Mouse (Mus musculus) kidney, postnatal 0 days (tissue): ENCODE data around the gene Rsph6a. TPM values are rescaled to one million over a fixed set of nuclear protein-coding genes. Genes with fewer than 3 reads are reported as not detected.

ENCODE experiments used
- ATAC-seq: fragments of 200-750 bp; cut with Nextera tagmentation; replicated peaks from 2 replicates; pipeline ENCODE4 v1.8.0; 2017; ENCODE audit warnings: low read depth, moderate number of reproducible peaks, moderate TSS enrichment, moderate library complexity; ENCODE audit not compliant: low FRiP score
- DNase-seq: peaks from one replicate; pipeline ENCODE4 v3.0.0-alpha.2; 2016; ENCODE audit warnings: low spot score
- H3K27ac ChIP-seq: fragments of 300-500 bp; sonication (generic); 2 replicates; pipeline ENCODE4 v1.5.1; 2014; ENCODE audit warnings: mild to moderate bottlenecking
- H3K27me3 ChIP-seq: fragments of 300-500 bp; sonication (generic); 2 replicates; pipeline ENCODE4 v1.6.1; 2014; ENCODE audit warnings: low read length, mixed read lengths; ENCODE audit not compliant: insufficient read depth
- H3K36me3 ChIP-seq: fragments of 300-500 bp; sonication (generic); 2 replicates; pipeline ENCODE4 v1.6.1; 2014; ENCODE audit warnings: low read length, mixed read lengths; ENCODE audit not compliant: insufficient read depth
- H3K4me1 ChIP-seq: fragments of 300-500 bp; sonication (generic); replicated peaks from 2 replicates; pipeline ENCODE4 v1.6.1; 2014; ENCODE audit warnings: antibody characterized with exemption, low read length, mixed read lengths; ENCODE audit not compliant: insufficient read depth
- H3K4me2 ChIP-seq: fragments of 300-500 bp; sonication (generic); 2 replicates; pipeline ENCODE4 v1.6.1; 2014; ENCODE audit warnings: mild to moderate bottlenecking, low read length, moderate library complexity, mixed read lengths
- H3K4me3 ChIP-seq: fragments of 300-500 bp; sonication (generic); replicated peaks from 2 replicates; pipeline ENCODE4 v1.5.1; 2014; ENCODE audit warnings: low read depth, low read length
- H3K9ac ChIP-seq: fragments of 300-500 bp; sonication (generic); 2 replicates; pipeline ENCODE4 v1.6.1; 2014; ENCODE audit warnings: low read depth, low read length
- H3K9me3 ChIP-seq: fragments of 300-500 bp; sonication (generic); replicated peaks from 2 replicates; pipeline ENCODE4 v1.6.1; 2016; ENCODE audit warnings: low read length, inconsistent platforms, mixed read lengths
- CTCF ChIP-seq: IDR thresholded peaks from 2 replicates; pipeline ENCODE4 v1.5.1; 2016; ENCODE audit warnings: antibody characterized with exemption, low read depth, mild to moderate bottlenecking, moderate library complexity
- WGBS: fragments of 180-500 bp; shearing (Covaris S2); extraction: QIAGEN DNeasy Blood & Tissue Kit; methylation state at CpG from one replicate; pipeline ENCODE4 v1.1.7; 2014; 5-methylcytosine and 5-hydroxymethylcytosine counted together
- polyA plus RNA-seq: library from polyadenylated mRNA; unstranded; fragments of >200 nt; fragmentation: Nextera tagmentation; extraction: Ambion mirVana; gene quantifications from 2 replicates; pipeline ENCODE4 v1.2.1, GENCODE M21; 2015

The Rsph6a gene
- polyA plus RNA-seq, 1 experiment from 2014 or later: not detected

DNA sequence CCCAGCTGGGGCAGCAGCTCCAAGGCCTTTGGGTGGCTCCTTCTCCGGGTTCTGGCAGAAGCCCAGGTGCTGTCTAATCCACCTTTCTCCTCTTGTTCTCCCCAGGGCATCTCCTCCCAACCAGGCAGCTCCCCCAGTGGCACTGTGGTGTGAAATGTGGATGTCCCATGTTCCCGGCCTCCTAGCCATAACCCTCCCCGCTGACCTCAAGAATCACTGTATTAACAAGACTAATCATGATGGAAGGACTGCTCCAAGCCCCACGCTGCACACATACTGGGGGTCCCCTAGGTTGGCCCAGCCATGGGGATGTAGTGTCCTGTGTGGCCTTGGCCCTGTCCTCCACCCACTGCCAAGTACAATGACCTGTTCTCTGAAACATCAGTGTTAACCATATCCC is 27.7 kb downstream of the Rsph6a start:
- Histone ChIP-seq H3K9ac (0 out of 2 replicates have a peak overlapping the region, but pooled peaks have one; percentile 23), H3K9me3 (no peaks in the 10 kb centered on the region), H3K27ac (no peak overlapping the region), H3K27me3 (no peaks in the 10 kb centered on the region), H3K36me3 (peaks cover 28% of the 10 kb centered on the region), H3K4me1 (peaks cover 49% of the 10 kb centered on the region), H3K4me3 (no peak overlapping the region), H3K4me2 (no peak overlapping the region)
- DNase-seq (no peak), ATAC-seq (no peak)
- 75% methylated on average over 4 of the region's 4 CpGs for WGBS
- TF ChIP-seq CTCF: no peak

DNA sequence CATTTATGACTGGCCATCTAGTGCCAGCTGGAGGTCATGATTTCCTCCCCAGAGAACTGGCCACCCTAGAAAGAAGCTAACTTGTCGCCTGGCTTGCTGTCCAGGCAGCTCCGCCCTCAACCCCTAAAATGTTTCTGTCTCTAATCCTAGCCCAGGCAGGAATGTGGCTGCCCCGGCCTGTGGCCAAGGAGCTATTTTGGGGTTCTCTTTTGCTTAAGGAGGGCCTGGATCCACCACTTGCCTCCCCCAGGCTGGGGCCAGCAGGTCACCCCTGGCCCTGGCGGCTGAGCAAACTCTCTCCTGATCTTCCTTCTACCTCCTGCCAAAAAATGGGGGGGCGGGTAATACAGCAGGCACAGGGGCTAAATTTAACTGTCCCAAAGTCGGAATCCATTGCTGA is 28.6 kb downstream of the Rsph6a start:
- Histone ChIP-seq H3K27me3 (no peaks in the 10 kb centered on the region), H3K9ac (0 out of 2 replicates have a peak overlapping the region, but pooled peaks have one; percentile 31), H3K27ac (peak overlapping the region; percentile 57), H3K9me3 (no peaks in the 10 kb centered on the region), H3K4me1 (peaks cover 42% of the 10 kb centered on the region), H3K4me3 (no peak overlapping the region), H3K4me2 (peak overlapping the region; percentile 51; the same call in 1 of the 2 replicates), H3K36me3 (peaks cover 32% of the 10 kb centered on the region)
- ATAC-seq (no peak), DNase-seq (no peak)
- 35% methylated on average over 6 of the region's 6 CpGs for WGBS
- no peak for TF ChIP-seq CTCF

DNA sequence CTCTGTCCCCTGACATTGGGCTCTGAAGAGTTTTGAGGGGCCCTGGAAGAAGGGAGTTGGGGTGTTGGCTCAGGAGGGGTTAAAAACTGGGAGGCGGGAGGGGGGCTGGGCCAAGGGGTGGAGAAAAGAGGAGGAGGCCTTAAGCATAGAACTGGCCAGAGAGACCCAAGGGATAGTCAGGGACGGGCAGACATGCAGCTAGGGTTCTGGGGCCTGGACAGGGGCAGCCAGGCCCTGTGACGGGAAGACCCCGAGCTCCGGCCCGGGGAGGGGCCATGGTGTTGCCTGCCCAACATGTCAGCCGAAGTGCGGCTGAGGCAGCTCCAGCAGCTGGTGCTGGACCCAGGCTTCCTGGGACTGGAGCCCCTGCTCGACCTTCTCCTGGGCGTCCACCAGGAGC is 29.2 kb downstream of the Rsph6a start, which contains the start of gene Dmpk:
Dmpk (plus strand) TSS at position 149 of the 400 bp plus-strand sequence.
- peak within 1 kb of the TSS; percentile 30; the same call in 1 of the 2 replicates for H3K4me3 ChIP-seq
- no peaks in the 10 kb centered on the region for H3K27me3 ChIP-seq
- TF ChIP-seq CTCF: no peak
- H3K9me3 ChIP-seq: no peaks in the 10 kb centered on the region
- no peak; the same call in 1 of the 2 replicates for ATAC-seq
- H3K27ac ChIP-seq: peak within 1 kb of the TSS; percentile 57
- peaks cover 42% of the 10 kb centered on the region for H3K4me1 ChIP-seq
- 23% methylated on average over 10 of the region's 10 CpGs for WGBS
- 0 out of 2 replicates have a peak within 1 kb of the TSS, but pooled peaks have one; percentile 31 for H3K9ac ChIP-seq
- DNase-seq: peak; percentile 61
- peak within 1 kb of the TSS; percentile 51 for H3K4me2 ChIP-seq
- H3K36me3 ChIP-seq: peaks cover 33% of the 10 kb centered on the region

DNA sequence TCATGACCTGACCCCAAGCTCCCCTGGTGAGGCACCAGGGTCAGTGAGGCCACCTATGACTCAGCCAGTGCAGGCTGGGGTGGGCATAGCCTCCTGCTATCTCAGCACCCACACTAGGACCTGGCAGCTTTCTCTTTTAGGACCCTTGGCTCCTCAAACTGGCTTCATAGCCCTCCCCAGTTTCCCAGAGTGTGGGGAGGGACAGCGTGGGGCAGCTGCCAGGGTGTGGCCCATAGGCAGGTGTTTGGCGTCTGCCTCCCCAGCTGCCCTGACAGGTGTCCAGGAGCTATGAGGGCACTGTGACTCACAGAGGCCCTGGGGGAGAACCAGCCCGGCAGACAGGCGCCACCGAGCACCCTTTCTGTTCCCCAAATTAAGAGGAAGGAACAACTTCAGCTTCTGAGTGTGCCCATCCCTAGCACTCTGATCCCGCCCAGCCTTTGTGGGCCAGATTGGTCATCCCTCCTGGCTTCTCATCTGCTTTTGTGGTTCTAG is 29.8 kb downstream of the Rsph6a start:
- WGBS: 55% methylated on average over 6 of the region's 6 CpGs
- no peak for DNase-seq
- H3K27me3 ChIP-seq: no peaks in the 10 kb centered on the region
- peak overlapping the region; percentile 51 for H3K4me2 ChIP-seq
- no peak for TF ChIP-seq CTCF
- no peak for ATAC-seq
- peaks cover 33% of the 10 kb centered on the region for H3K36me3 ChIP-seq
- H3K27ac ChIP-seq: no peak overlapping the region
- no peaks in the 10 kb centered on the region for H3K9me3 ChIP-seq
- H3K4me1 ChIP-seq: peaks cover 42% of the 10 kb centered on the region
- H3K9ac ChIP-seq: 0 out of 2 replicates have a peak overlapping the region, but pooled peaks have one; percentile 23
- H3K4me3 ChIP-seq: peak overlapping the region; percentile 30; the same call in 1 of the 2 replicates

DNA sequence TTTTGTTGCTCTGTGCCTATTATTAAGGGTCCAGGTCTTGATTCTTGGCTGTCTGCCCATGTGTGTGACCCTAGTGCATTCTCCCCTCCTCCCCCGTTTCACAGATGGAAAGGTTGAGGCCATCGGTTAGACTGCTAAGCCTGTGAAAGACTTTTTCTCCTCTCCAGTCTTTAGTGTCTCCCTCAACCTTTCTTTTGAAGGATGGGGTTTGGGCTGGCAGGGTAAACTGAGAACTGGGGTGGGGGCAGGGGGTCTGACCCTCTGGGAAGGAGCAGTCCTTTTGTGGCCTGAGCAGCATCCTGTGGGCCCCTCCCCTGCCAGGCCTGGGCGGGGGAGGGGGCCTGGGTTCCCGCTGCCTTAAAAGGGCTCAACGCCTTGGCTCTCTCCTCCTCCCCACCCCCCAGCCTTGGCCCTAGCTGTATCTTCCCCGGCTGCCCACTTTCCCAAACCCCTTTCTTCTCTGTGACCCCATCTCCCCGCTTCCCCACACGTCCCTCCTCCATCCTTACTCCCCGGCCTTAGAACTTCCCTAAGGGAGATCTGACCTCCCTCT is 30.5 kb downstream of the Rsph6a start:
- Histone ChIP-seq H3K9ac (0 out of 2 replicates have a peak overlapping the region, but pooled peaks have one; percentile 23), H3K36me3 (peaks cover 28% of the 10 kb centered on the region), H3K9me3 (no peaks in the 10 kb centered on the region), H3K4me2 (peak overlapping the region; percentile 51), H3K27ac (no peak overlapping the region), H3K4me3 (0 out of 2 replicates have a peak overlapping the region, but pooled peaks have one; percentile 2), H3K27me3 (no peaks in the 10 kb centered on the region), H3K4me1 (peaks cover 42% of the 10 kb centered on the region)
- 24% methylated on average over 9 of the region's 9 CpGs for WGBS
- TF ChIP-seq CTCF: no peak
- DNase-seq: no peak
- ATAC-seq: no peak

DNA sequence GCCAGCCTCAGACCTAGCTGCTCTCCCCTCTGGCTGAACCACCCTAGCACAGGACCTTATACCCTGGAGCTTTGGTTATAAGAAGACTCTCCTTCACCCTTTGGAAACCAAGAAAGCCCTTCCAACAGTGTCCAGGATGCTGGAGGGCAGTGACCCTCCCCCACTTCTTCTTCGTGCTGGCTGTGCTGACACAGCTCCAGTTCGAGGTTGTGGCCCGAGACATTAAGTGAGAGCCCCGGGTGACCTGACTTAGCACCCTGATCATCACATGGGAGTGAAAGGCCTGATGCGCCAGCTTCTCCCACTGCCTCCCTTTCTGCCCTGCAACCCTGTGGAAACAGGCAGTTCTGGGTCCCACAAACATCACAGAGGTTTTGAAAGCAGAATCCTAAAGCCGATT is 31.0 kb downstream of the Rsph6a start:
- no peak for TF ChIP-seq CTCF
- Histone ChIP-seq H3K4me1 (peaks cover 42% of the 10 kb centered on the region), H3K27me3 (no peaks in the 10 kb centered on the region), H3K9me3 (no peaks in the 10 kb centered on the region), H3K27ac (no peak overlapping the region), H3K4me3 (no peak overlapping the region), H3K4me2 (peak overlapping the region; percentile 51), H3K36me3 (peaks cover 24% of the 10 kb centered on the region), H3K9ac (no peak overlapping the region)
- no peak for DNase-seq
- ATAC-seq: no peak
- WGBS: 8% methylated on average over 6 of the region's 6 CpGs
